Mouse (Mus musculus) layer of hippocampus, postnatal 36 days (tissue): ENCODE results near the gene Dcaf7. TPM values are rescaled to one million over a fixed set of nuclear protein-coding genes. Genes with fewer than 3 reads are reported as not detected.

Source experiments
- total RNA-seq, 2 experiments: library from RNA; stranded (reverse); gene quantifications; 2 replicates each; pipeline ENCODE4 v1.2.3; 2021

The Dcaf7 gene
- total RNA-seq, 2 experiments from 2014 or later, result 137 to 141 TPM

Other genes starting within 250 kb of the Dcaf7 start
- gene Cyb561, start 83.5 kb upstream of the Dcaf7 start, total RNA-seq, result 10 to 100 TPM; 47.8 to 50.0 TPM
- 1 to 10 TPM; 5.0 to 8.1 TPM for gene Ace, start 68.9 kb upstream of the Dcaf7 start, total RNA-seq
- gene Ace3, start 42.2 kb upstream of the Dcaf7 start, total RNA-seq, result not detected
- 1 to 10 TPM in 1 of 2 experiments, under 1 TPM in 1; 0.99 to 1.0 TPM for gene Kcnh6, start 28.7 kb upstream of the Dcaf7 start, total RNA-seq
- 10 to 100 TPM; 19.7 to 20.1 TPM for gene Taco1, start 29.2 kb downstream of the Dcaf7 start, total RNA-seq
- 10 to 100 TPM; 29.3 to 33.8 TPM for gene Map3k3, start 47.7 kb downstream of the Dcaf7 start, total RNA-seq
- 1 to 10 TPM in 1 of 2 experiments, not detected in 1; 2.2 TPM for gene Gm10840, start 124.0 kb downstream of the Dcaf7 start, total RNA-seq
- gene Limd2, start 124.0 kb downstream of the Dcaf7 start, total RNA-seq, result 100 to 1,000 TPM; 138 to 144 TPM
- gene Strada, start 165.3 kb downstream of the Dcaf7 start, total RNA-seq, result 10 to 100 TPM; 27.5 to 29.9 TPM
- 100 to 1,000 TPM in 1 of 2 experiments, 10 to 100 TPM in 1; 82.8 to 101 TPM for gene Ccdc47, start 179.5 kb downstream of the Dcaf7 start, total RNA-seq
- gene Ddx42, start 180.1 kb downstream of the Dcaf7 start, total RNA-seq, result 10 to 100 TPM; 69.9 to 70.9 TPM
- 10 to 100 TPM; 30.6 to 31.4 TPM for gene Ftsj3, start 219.2 kb downstream of the Dcaf7 start, total RNA-seq
- 100 to 1,000 TPM; 163 to 169 TPM for gene Psmc5, start 219.3 kb downstream of the Dcaf7 start, total RNA-seq
- 10 to 100 TPM; 28.5 to 38.9 TPM for gene Smarcd2, start 236.1 kb downstream of the Dcaf7 start, total RNA-seq
- under 1 TPM; 0.17 to 0.18 TPM for gene Tcam1, start 239.8 kb downstream of the Dcaf7 start, total RNA-seq